Mouse (Mus musculus) liver, embryonic 14.5 days (tissue): ENCODE measurements at regions not wholly inside any gene's neighbourhood (a gene's known extent, or its start where the extent isn't known, plus 50 kb on each side); places are given as distances from the start of the nearest gene placed in this dataset.

Source experiments
- ATAC-seq: fragments of 200-750 bp; cut with Nextera tagmentation; 2 replicates; pipeline ENCODE4 v1.8.0; 2017; ENCODE audit warnings: moderate number of reproducible peaks, mild to moderate bottlenecking, moderate library complexity; ENCODE audit not compliant: insufficient read depth
- DNase-seq, 3 experiments: peaks; one replicate each; pipeline ENCODE4 v3.0.0-alpha.2; 2012 to 2013; ENCODE audit warnings: low read depth in 3 of 3, low spot score in 3 of 3
- H3K27ac ChIP-seq: fragments of 300-500 bp; sonication (generic); 2 replicates; pipeline ENCODE4 v1.5.1; 2014; ENCODE audit warnings: moderate library complexity, mild to moderate bottlenecking, control low read depth, inconsistent platforms
- H3K27me3 ChIP-seq: fragments of 300-500 bp; sonication (generic); 2 replicates; pipeline ENCODE4 v1.6.1; 2014; ENCODE audit warnings: mild to moderate bottlenecking, low read length, moderate library complexity; ENCODE audit not compliant: control insufficient read depth, insufficient read depth
- H3K36me3 ChIP-seq: fragments of 300-500 bp; sonication (generic); replicated peaks from 2 replicates; pipeline ENCODE4 v1.6.1; 2014; ENCODE audit warnings: low read depth; ENCODE audit not compliant: control insufficient read depth, insufficient read depth
- H3K4me1 ChIP-seq, 2 experiments: fragments of 200-500 bp in 1 of 2; fragments of 300-500 bp in 1 of 2; sonication (generic) in 1 of 2; replicated peaks; 2 replicates each; pipeline ENCODE4 v1.6.1; 2012 to 2014; ENCODE audit warnings: antibody characterized with exemption in 1 of 2, inconsistent platforms in 1 of 2, low read length in 1 of 2; ENCODE audit not compliant: control insufficient read depth in 2 of 2, insufficient read depth in 2 of 2
- H3K4me2 ChIP-seq: fragments of 300-500 bp; sonication (generic); 2 replicates; pipeline ENCODE4 v1.6.1; 2014; ENCODE audit warnings: low read depth, mild to moderate bottlenecking, control low read depth, moderate library complexity
- H3K4me3 ChIP-seq, 2 experiments: fragments of 200-500 bp in 1 of 2; fragments of 300-500 bp in 1 of 2; sonication (generic) in 1 of 2; 2 replicates each; pipeline ENCODE4 v1.5.1; 2012 to 2014; ENCODE audit warnings: low read depth in 2 of 2, low read length in 2 of 2, mild to moderate bottlenecking in 2 of 2, control low read depth in 1 of 2, inconsistent platforms in 1 of 2, moderate library complexity in 1 of 2; ENCODE audit not compliant: insufficient read depth in 1 of 2
- H3K9ac ChIP-seq: fragments of 300-500 bp; sonication (generic); replicated peaks from 2 replicates; pipeline ENCODE4 v1.6.1; 2014; ENCODE audit warnings: mild to moderate bottlenecking, control low read depth, moderate library complexity
- H3K9me3 ChIP-seq: fragments of 300-500 bp; sonication (generic); 2 replicates; pipeline ENCODE4 v1.6.1; 2016; ENCODE audit warnings: low read length, mixed read lengths; ENCODE audit not compliant: control insufficient read depth
- CTCF ChIP-seq: IDR thresholded peaks from 2 replicates; pipeline ENCODE4 v1.5.1; 2016; ENCODE audit warnings: antibody characterized with exemption, low read depth, control low read depth
- EP300 ChIP-seq: IDR thresholded peaks from 2 replicates; pipeline ENCODE4 v1.6.1; 2016; ENCODE audit warnings: antibody characterized with exemption, low read depth
- WGBS: fragments of 180-500 bp; shearing (Covaris S2); extraction: QIAGEN DNeasy Blood & Tissue Kit; methylation state at CpG from one replicate; pipeline ENCODE4 v1.1.7; 2014; ENCODE audit not compliant: insufficient replicate concordance; 5-methylcytosine and 5-hydroxymethylcytosine counted together

GRCm38 (mm10) chr15:68394157-68394556 is 1893.4 kb upstream of the Lrrc6 start:
- DNase-seq (no peak), ATAC-seq (no peak)
- H3K9ac ChIP-seq = no peak overlapping the region
- no peaks in the 10 kb centered on the region for H3K9me3 ChIP-seq
- no peaks in the 10 kb centered on the region for H3K4me1 ChIP-seq
- 64% methylated on average over 4 of the region's 4 CpGs for WGBS
- no peaks in the 10 kb centered on the region for H3K36me3 ChIP-seq
- no peak overlapping the region for H3K27ac ChIP-seq
- no peak overlapping the region for H3K4me3 ChIP-seq
- no peaks in the 10 kb centered on the region for H3K27me3 ChIP-seq
- H3K4me2 ChIP-seq = no peak overlapping the region
- TF ChIP-seq EP300 (no peak), CTCF (no peak)

DNA sequence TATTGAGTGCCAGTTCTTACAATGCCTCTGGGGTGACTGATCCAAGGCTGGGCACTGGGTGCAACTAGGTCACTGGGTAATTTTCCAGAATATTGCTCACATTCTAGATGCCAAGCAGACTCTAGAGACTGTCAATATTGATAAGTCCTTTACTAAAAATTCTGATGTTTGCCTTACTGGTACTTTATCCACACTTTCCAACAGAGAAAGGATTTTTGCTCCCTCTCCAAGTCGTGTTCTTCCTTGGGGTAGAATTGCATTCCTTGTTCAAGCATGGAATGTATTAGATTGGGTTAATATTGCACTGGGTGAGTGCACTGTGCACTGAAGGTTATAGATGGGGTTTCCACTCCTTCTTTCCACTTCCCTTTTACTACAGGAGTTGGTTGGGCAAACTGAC is 1891.0 kb upstream of the Lrrc6 start:
- no peak overlapping the region for H3K9ac ChIP-seq
- H3K4me1 ChIP-seq = no peaks in the 10 kb centered on the region
- TF ChIP-seq CTCF (no peak), EP300 (no peak)
- 29% methylated on average over 1 of the region's 1 CpGs for WGBS
- no peak overlapping the region for H3K4me3 ChIP-seq
- no peaks in the 10 kb centered on the region for H3K9me3 ChIP-seq
- H3K27ac ChIP-seq = no peak overlapping the region
- H3K4me2 ChIP-seq = no peak overlapping the region
- ATAC-seq (no peak), DNase-seq (no peak)
- H3K27me3 ChIP-seq = no peaks in the 10 kb centered on the region
- no peaks in the 10 kb centered on the region for H3K36me3 ChIP-seq

DNA sequence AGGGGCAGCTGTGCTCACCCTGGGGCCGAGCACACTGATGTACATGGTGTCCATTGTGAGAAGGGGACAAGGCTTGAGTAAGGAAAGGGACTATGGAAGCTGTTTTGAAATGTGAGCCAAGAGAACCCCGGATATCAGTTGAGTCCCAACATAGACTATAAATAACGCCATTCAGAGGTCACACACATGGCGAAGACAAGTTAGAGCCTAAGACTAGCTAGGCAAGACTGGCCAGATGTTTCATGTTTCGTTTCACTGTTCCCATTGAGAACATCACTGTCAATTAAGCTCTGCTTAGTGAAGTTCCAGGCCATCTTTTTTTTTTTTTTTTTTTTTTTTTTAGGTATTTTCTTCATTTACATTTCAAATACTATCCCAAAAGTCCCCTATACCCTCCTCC is 1889.1 kb upstream of the Lrrc6 start:
- no peak overlapping the region for H3K27ac ChIP-seq
- H3K9ac ChIP-seq = no peak overlapping the region
- H3K36me3 ChIP-seq = no peaks in the 10 kb centered on the region
- no peaks in the 10 kb centered on the region for H3K4me1 ChIP-seq
- no peak for TF ChIP-seq EP300
- TF ChIP-seq CTCF = no peak
- no peak overlapping the region for H3K4me2 ChIP-seq
- 52% methylated on average over 5 of the region's 5 CpGs for WGBS
- no peaks in the 10 kb centered on the region for H3K27me3 ChIP-seq
- DNase-seq = no peak
- ATAC-seq = no peak
- H3K9me3 ChIP-seq = no peaks in the 10 kb centered on the region
- H3K4me3 ChIP-seq = no peak overlapping the region

DNA sequence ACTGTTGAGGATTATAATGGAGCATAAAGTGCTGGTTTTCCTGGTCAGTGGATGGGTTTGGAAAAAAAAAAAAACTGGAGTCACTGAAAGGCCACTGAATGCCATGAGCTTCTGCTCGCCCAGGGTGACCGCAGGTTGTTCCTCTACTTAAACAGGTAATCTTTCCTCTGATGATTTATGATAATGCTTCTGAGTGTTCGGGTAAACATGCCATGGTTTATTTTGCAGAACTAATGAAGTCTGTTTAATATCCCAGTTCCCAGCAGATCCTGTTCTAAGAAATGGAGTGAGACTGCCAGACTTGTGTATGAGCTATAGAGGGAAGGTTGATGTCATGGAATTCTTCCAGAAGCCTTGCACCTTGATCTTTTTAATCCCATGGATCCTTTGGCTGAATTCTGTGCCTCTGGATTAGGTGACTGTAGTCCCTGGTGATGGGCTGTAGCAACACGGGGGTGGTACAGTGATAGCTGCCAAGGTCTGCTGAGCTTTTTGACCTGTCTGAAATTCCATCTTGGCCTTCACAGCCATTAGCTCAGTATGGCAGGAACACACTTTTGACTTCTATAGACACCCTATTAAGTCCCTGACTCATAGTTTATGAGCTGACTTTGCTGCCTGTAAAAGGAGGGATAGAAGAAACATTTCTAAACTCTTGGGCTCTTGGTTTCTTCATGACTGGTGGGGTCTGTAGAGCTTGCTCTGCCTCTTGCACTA is 1886.8 kb upstream of the Lrrc6 start:
- ATAC-seq (no peak), DNase-seq (no peak)
- no peak overlapping the region for H3K27ac ChIP-seq
- no peak overlapping the region for H3K9ac ChIP-seq
- TF ChIP-seq CTCF (no peak), EP300 (no peak)
- H3K4me3 ChIP-seq = no peak overlapping the region
- no peaks in the 10 kb centered on the region for H3K9me3 ChIP-seq
- H3K4me2 ChIP-seq = no peak overlapping the region
- H3K27me3 ChIP-seq = no peaks in the 10 kb centered on the region
- no peaks in the 10 kb centered on the region for H3K36me3 ChIP-seq
- 59% methylated on average over 4 of the region's 4 CpGs for WGBS
- no peaks in the 10 kb centered on the region for H3K4me1 ChIP-seq

DNA sequence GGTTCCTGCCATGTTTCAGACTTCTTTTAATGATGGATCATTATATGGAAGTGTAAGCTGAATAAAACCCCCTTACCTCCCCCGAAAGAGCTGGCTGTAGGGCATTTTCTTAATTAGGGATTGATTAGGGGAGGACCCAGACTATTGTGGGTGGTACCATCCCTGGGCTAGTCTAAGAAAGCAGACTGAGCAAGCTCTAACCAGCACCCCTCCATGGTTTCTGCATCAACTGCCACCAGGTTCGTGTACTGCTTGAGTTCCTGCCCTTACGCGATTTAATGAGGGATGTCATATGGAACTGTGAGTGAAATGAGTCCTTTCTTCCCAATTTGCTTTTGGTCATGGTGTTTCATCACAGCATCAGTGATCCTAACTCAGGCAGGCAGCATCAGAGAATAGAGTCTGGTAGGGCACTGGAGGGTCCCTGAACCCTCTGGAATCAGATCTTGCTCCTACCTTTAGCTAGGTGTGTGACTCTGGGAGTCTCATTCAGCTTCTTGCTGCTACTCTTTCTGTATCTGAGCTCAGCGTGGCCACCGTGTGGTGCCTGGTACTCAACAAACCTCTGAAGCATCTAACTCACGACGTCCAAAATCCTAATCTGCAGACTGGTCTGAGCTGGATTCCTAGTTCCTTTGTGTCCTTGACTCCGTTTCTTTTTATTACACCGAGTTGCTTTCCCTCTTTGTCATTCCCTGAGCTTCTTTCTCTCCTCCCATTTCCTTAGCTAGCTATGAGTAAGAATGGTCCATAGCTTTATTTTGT is 1884.0 kb upstream of the Lrrc6 start:
- 53% methylated on average over 10 of the region's 10 CpGs for WGBS
- Histone ChIP-seq H3K36me3 (no peaks in the 10 kb centered on the region), H3K27me3 (no peaks in the 10 kb centered on the region), H3K4me1 (no peaks in the 10 kb centered on the region), H3K9me3 (no peaks in the 10 kb centered on the region), H3K4me2 (no peak overlapping the region), H3K4me3 (no peak overlapping the region), H3K9ac (no peak overlapping the region), H3K27ac (no peak overlapping the region)
- no peak for ATAC-seq
- TF ChIP-seq CTCF = no peak
- TF ChIP-seq EP300 = no peak
- DNase-seq = no peak
